Mouse (Mus musculus) lung, embryonic 16.5 days (tissue): Measurements from ENCODE around the gene Tmem144. TPM values are rescaled to one million over a fixed set of nuclear protein-coding genes. Genes with fewer than 3 reads are reported as not detected.

Experiments
- ATAC-seq: fragments of 200-750 bp; cut with Nextera tagmentation; 2 replicates; pipeline ENCODE4 v1.8.0; 2017; ENCODE audit warnings: low read depth, mild to moderate bottlenecking, moderate library complexity
- H3K27ac ChIP-seq: fragments of 300-500 bp; sonication (generic); 2 replicates; pipeline ENCODE4 v1.5.1; 2014; ENCODE audit warnings: mild to moderate bottlenecking, control low read depth, low read length
- H3K27me3 ChIP-seq: fragments of 300-500 bp; sonication (generic); 2 replicates; pipeline ENCODE4 v1.6.1; 2014; ENCODE audit warnings: low read depth, low read length, mixed read lengths; ENCODE audit not compliant: control insufficient read depth, insufficient read depth
- H3K36me3 ChIP-seq: fragments of 300-500 bp; sonication (generic); 2 replicates; pipeline ENCODE4 v1.6.1; 2014; ENCODE audit warnings: low read length; ENCODE audit not compliant: control insufficient read depth, insufficient read depth
- H3K4me1 ChIP-seq: fragments of 300-500 bp; sonication (generic); replicated peaks from 2 replicates; pipeline ENCODE4 v1.6.1; 2014; ENCODE audit warnings: low read length, mixed read lengths; ENCODE audit not compliant: control insufficient read depth, insufficient read depth
- H3K4me2 ChIP-seq: fragments of 300-500 bp; sonication (generic); 2 replicates; pipeline ENCODE4 v1.6.1; 2014; ENCODE audit warnings: low read depth, low read length, control low read depth
- H3K4me3 ChIP-seq: fragments of 300-500 bp; sonication (generic); 2 replicates; pipeline ENCODE4 v1.5.1; 2014; ENCODE audit warnings: mild to moderate bottlenecking, low read length, control low read depth
- H3K9ac ChIP-seq: fragments of 300-500 bp; sonication (generic); 2 replicates; pipeline ENCODE4 v1.6.1; 2014; ENCODE audit warnings: low read length, control low read depth
- H3K9me3 ChIP-seq: fragments of 300-500 bp; sonication (generic); 2 replicates; pipeline ENCODE4 v1.6.1; 2016; ENCODE audit warnings: low read length; ENCODE audit not compliant: control insufficient read depth
- WGBS: fragments of 180-500 bp; shearing (Covaris S2); extraction: QIAGEN DNeasy Blood & Tissue Kit; methylation state at CpG from one replicate; pipeline ENCODE4 v1.1.7; 2014; 5-methylcytosine and 5-hydroxymethylcytosine counted together
- polyA plus RNA-seq: library from polyadenylated mRNA; unstranded; fragments of >200 nt; fragmentation: Nextera tagmentation; extraction: Ambion mirVana; gene quantifications from 2 replicates; pipeline ENCODE4 v1.2.1, GENCODE M21; 2015

The Tmem144 gene
- polyA plus RNA-seq, 1 experiment from 2014 or later, result 5.2 TPM

- no peaks in the 10 kb centered on the region for H3K27me3 ChIP-seq
- H3K36me3 ChIP-seq, result no peaks in the 10 kb centered on the region
- no peak overlapping the region for H3K27ac ChIP-seq
- H3K9ac ChIP-seq, result no peak overlapping the region
- ATAC-seq, result no peak
- no peak overlapping the region for H3K4me2 ChIP-seq
- WGBS, result 59% methylated on average over 1 of the region's 1 CpGs
- no peaks in the 10 kb centered on the region for H3K9me3 ChIP-seq
- no peak overlapping the region for H3K4me3 ChIP-seq
- H3K4me1 ChIP-seq, result no peaks in the 10 kb centered on the region
Observed at GRCm38 (mm10) chr3:79867121-79867709, 14.6 kb upstream of the Tmem144 start.

- H3K27me3 ChIP-seq, result no peaks in the 10 kb centered on the region
- WGBS, result 78% methylated on average over 9 of the region's 9 CpGs
- H3K4me1 ChIP-seq, result no peaks in the 10 kb centered on the region
- no peak overlapping the region for H3K4me3 ChIP-seq
- H3K4me2 ChIP-seq, result no peak overlapping the region
- no peak overlapping the region for H3K9ac ChIP-seq
- no peaks in the 10 kb centered on the region for H3K9me3 ChIP-seq
- H3K36me3 ChIP-seq, result no peaks in the 10 kb centered on the region
- H3K27ac ChIP-seq, result no peak overlapping the region
- no peak for ATAC-seq
Observed at GRCm38 (mm10) chr3:79866526-79866925, 14.0 kb upstream of the Tmem144 start.

- Histone ChIP-seq H3K4me3 (no peak overlapping the region), H3K4me2 (no peak overlapping the region), H3K9ac (no peak overlapping the region), H3K9me3 (no peaks in the 10 kb centered on the region), H3K36me3 (no peaks in the 10 kb centered on the region), H3K4me1 (no peaks in the 10 kb centered on the region), H3K27ac (no peak overlapping the region), H3K27me3 (no peaks in the 10 kb centered on the region)
- ATAC-seq, result no peak
- WGBS, result 77% methylated on average over 3 of the region's 3 CpGs
Observed at GRCm38 (mm10) chr3:79866089-79866488, 13.5 kb upstream of the Tmem144 start.

GRCm38 (mm10) chr3:79864824-79865223 lies 12.3 kb upstream of the Tmem144 start:
- no peaks in the 10 kb centered on the region for H3K4me1 ChIP-seq
- no peaks in the 10 kb centered on the region for H3K27me3 ChIP-seq
- H3K9ac ChIP-seq, result no peak overlapping the region
- no peaks in the 10 kb centered on the region for H3K36me3 ChIP-seq
- no peak for ATAC-seq
- no peak overlapping the region for H3K4me2 ChIP-seq
- H3K27ac ChIP-seq, result no peak overlapping the region
- no peak overlapping the region for H3K4me3 ChIP-seq
- H3K9me3 ChIP-seq, result no peaks in the 10 kb centered on the region
- 72% methylated on average over 7 of the region's 7 CpGs for WGBS

GRCm38 (mm10) chr3:79858221-79858620 lies 5.6 kb upstream of the Tmem144 start:
- no peak overlapping the region for H3K9ac ChIP-seq
- no peaks in the 10 kb centered on the region for H3K36me3 ChIP-seq
- H3K4me1 ChIP-seq, result no peaks in the 10 kb centered on the region
- no peaks in the 10 kb centered on the region for H3K9me3 ChIP-seq
- no peak overlapping the region for H3K4me3 ChIP-seq
- 76% methylated on average over 3 of the region's 3 CpGs for WGBS
- no peak overlapping the region for H3K4me2 ChIP-seq
- no peak overlapping the region for H3K27ac ChIP-seq
- H3K27me3 ChIP-seq, result no peaks in the 10 kb centered on the region
- ATAC-seq, result no peak

GRCm38 (mm10) chr3:79857780-79858179 lies 5.2 kb upstream of the Tmem144 start:
- no peak overlapping the region for H3K9ac ChIP-seq
- no peaks in the 10 kb centered on the region for H3K36me3 ChIP-seq
- no peak overlapping the region for H3K27ac ChIP-seq
- no peak overlapping the region for H3K4me3 ChIP-seq
- no peaks in the 10 kb centered on the region for H3K9me3 ChIP-seq
- no peak overlapping the region for H3K4me2 ChIP-seq
- H3K4me1 ChIP-seq, result no peaks in the 10 kb centered on the region; the same call in 1 of the 2 replicates
- H3K27me3 ChIP-seq, result no peaks in the 10 kb centered on the region
- ATAC-seq, result no peak
- WGBS, result 55% methylated on average over 5 of the region's 5 CpGs

GRCm38 (mm10) chr3:79852108-79852507 lies 465 bp downstream of the Tmem144 start:
- no peak overlapping the region for H3K27ac ChIP-seq
- no peak overlapping the region for H3K9ac ChIP-seq
- no peaks in the 10 kb centered on the region; the same call in 1 of the 2 replicates for H3K4me1 ChIP-seq
- H3K4me3 ChIP-seq, result no peak overlapping the region
- H3K27me3 ChIP-seq, result no peaks in the 10 kb centered on the region
- WGBS, result 31% methylated on average over 3 of the region's 3 CpGs
- ATAC-seq, result no peak
- H3K36me3 ChIP-seq, result no peaks in the 10 kb centered on the region
- H3K9me3 ChIP-seq, result no peaks in the 10 kb centered on the region
- H3K4me2 ChIP-seq, result no peak overlapping the region

- 41% methylated on average over 6 of the region's 6 CpGs for WGBS
- Histone ChIP-seq H3K9me3 (no peaks in the 10 kb centered on the region), H3K4me3 (no peak overlapping the region), H3K4me2 (no peak overlapping the region), H3K27me3 (no peaks in the 10 kb centered on the region), H3K9ac (no peak overlapping the region), H3K4me1 (no peaks in the 10 kb centered on the region; the same call in 1 of the 2 replicates), H3K36me3 (no peaks in the 10 kb centered on the region), H3K27ac (no peak overlapping the region)
- no peak for ATAC-seq
Observed at GRCm38 (mm10) chr3:79850656-79851055, 1.9 kb downstream of the Tmem144 start.

GRCm38 (mm10) chr3:79849621-79850020 lies 3.0 kb downstream of the Tmem144 start:
- no peak overlapping the region for H3K27ac ChIP-seq
- H3K36me3 ChIP-seq, result no peaks in the 10 kb centered on the region
- ATAC-seq, result no peak
- WGBS, result 64% methylated on average over 2 of the region's 2 CpGs
- no peaks in the 10 kb centered on the region; the same call in 1 of the 2 replicates for H3K4me1 ChIP-seq
- no peaks in the 10 kb centered on the region for H3K9me3 ChIP-seq
- no peak overlapping the region for H3K4me3 ChIP-seq
- no peak overlapping the region for H3K4me2 ChIP-seq
- no peak overlapping the region for H3K9ac ChIP-seq
- no peaks in the 10 kb centered on the region for H3K27me3 ChIP-seq

- no peaks in the 10 kb centered on the region; the same call in 1 of the 2 replicates for H3K4me1 ChIP-seq
Observed at GRCm38 (mm10) chr3:79848841-79849240, 3.7 kb downstream of the Tmem144 start.

More at GRCm38 (mm10) chr3:79848841-79849240, 3.7 kb downstream of the Tmem144 start:
- 0 out of 2 replicates have a peak, but pooled peaks have one; percentile 18 for ATAC-seq
- 32% methylated on average over 4 of the region's 4 CpGs for WGBS
- Histone ChIP-seq H3K4me2 (no peak overlapping the region), H3K9ac (no peak overlapping the region), H3K36me3 (no peaks in the 10 kb centered on the region), H3K27me3 (no peaks in the 10 kb centered on the region), H3K9me3 (no peaks in the 10 kb centered on the region), H3K27ac (no peak overlapping the region), H3K4me3 (no peak overlapping the region)
